Mouse (Mus musculus) C2C12 (cell line): Measurements from ENCODE around the gene P4ha1.

ENCODE experiments used
- CTCF ChIP-seq: IDR thresholded peaks from one replicate; pipeline ENCODE4 v1.5.1; 2011; ENCODE audit not compliant: control insufficient read depth, insufficient read depth, insufficient read length
- FOSL1 ChIP-seq: IDR thresholded peaks from one replicate; pipeline ENCODE4 v1.8.0; 2011; ENCODE audit warnings: mild to moderate bottlenecking, low read length; ENCODE audit not compliant: poor library complexity, insufficient read depth, severe bottlenecking
- MAX ChIP-seq: IDR thresholded peaks from one replicate; pipeline ENCODE4 v1.6.1; 2011; ENCODE audit warnings: mild to moderate bottlenecking, control low read depth
- MYOD1 ChIP-seq: IDR thresholded peaks from one replicate; pipeline ENCODE4 v1.6.1; 2011; ENCODE audit warnings: low read depth; ENCODE audit not compliant: control insufficient read depth, insufficient read length
- MYOG ChIP-seq: IDR thresholded peaks from one replicate; pipeline ENCODE4 v1.6.1; 2011; ENCODE audit not compliant: control insufficient read depth, insufficient read length; ENCODE audit errors: extremely low read depth
- USF1 ChIP-seq: IDR thresholded peaks from one replicate; pipeline ENCODE4 v1.6.1; 2011; ENCODE audit warnings: low read depth, mild to moderate bottlenecking, control low read depth, moderate library complexity

GRCm38 (mm10) chr10:59311881-59312280, 11.2 kb upstream of the P4ha1 start:
- no peak for TF ChIP-seq CTCF
- no peak for TF ChIP-seq MAX
- TF ChIP-seq USF1 = no peak
- no peak for TF ChIP-seq MYOG
- no peak for TF ChIP-seq FOSL1
- no peak for TF ChIP-seq MYOD1
